Mouse (Mus musculus): ENCODE data around the gene Gphn. TPM values are rescaled to one million over a fixed set of nuclear protein-coding genes. Genes with fewer than 3 reads are reported as not detected.

The Gphn gene
- polyA plus RNA-seq, 1 experiment from 2014 or later = 6.3 TPM

DNA sequence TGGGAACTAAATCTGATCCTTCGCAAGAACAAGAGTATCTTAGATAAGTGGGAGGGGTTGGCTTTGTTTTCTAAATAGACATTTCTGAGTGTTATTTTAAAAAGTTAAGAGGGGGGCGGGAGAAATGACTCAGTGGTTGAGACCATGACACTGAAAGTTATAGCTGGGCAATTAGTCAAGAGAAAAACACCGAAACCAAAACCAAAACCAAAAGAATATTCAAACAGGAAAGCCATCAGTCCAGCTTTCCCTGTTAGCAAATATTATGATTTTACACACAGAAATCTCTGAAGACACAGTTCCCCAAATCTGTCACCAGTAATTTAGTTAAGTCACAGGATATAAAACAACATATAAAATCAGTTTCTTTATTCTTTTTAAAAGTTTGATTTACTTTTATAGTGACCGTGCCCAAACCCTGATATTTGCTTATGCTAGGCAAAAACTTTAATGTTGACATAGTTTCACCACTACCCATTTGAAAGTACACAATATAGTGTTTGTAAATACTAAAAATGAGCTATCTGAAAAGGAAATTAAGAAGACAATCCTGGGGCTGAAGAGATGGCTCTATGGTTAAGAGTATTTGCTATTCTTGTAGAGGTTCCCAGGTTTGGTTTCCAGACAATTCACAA, 6.9 kb upstream of the Gphn start:
- no peak overlapping the region for H3K4me3 ChIP-seq (ENCODE audit: low read depth, low read length)
- ATAC-seq (ENCODE audit: low read depth) = no peak

DNA sequence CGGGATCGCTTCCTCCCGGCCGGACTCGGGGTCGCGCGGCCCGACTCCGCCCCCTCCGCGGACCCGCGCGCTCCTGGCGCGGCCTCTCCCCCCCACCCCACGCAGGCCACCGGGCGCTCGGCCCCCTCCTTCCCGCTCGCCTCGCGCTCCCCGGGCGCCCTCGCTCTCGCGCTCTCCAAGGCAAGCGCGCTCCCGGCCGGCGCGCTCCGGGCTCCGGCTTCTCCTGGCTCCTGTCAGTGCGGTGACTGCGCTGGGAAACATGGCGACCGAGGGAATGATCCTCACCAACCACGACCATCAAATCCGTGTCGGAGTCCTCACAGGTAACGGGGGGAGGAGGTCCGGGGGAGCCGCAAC, 318 bp downstream of the Gphn start:
- Histone ChIP-seq H3K4me1 (ENCODE audit: control insufficient read depth, low read depth, low read length) (no peaks in the 10 kb centered on the region), H3K9ac (ENCODE audit: low read depth, low read length) (peak overlapping the region; percentile 78)
- under 1% methylated on average over 40 of the region's 48 CpGs for WGBS (ENCODE audit: insufficient replicate concordance)

More for the DNA sequence above, 6.9 kb upstream of the Gphn start:
- Histone ChIP-seq H3K4me2 (ENCODE audit: low read depth, low read length) (no peak overlapping the region), H3K27me3 (ENCODE audit: control insufficient read depth, insufficient read depth, low read depth, low read length) (no peaks in the 10 kb centered on the region), H3K9ac (ENCODE audit: low read depth, low read length) (no peak overlapping the region), H3K9me3 (replicated peaks; ENCODE audit: control insufficient read depth, low read length) (no peaks in the 10 kb centered on the region), H3K27ac (ENCODE audit: low read length) (no peak overlapping the region), H3K4me1 (ENCODE audit: control insufficient read depth, low read depth, low read length) (no peaks in the 10 kb centered on the region), H3K36me3 (ENCODE audit: control insufficient read depth, insufficient read depth) (no peaks in the 10 kb centered on the region)
- 62% methylated on average over 4 of the region's 4 CpGs for WGBS (ENCODE audit: insufficient replicate concordance)

DNA sequence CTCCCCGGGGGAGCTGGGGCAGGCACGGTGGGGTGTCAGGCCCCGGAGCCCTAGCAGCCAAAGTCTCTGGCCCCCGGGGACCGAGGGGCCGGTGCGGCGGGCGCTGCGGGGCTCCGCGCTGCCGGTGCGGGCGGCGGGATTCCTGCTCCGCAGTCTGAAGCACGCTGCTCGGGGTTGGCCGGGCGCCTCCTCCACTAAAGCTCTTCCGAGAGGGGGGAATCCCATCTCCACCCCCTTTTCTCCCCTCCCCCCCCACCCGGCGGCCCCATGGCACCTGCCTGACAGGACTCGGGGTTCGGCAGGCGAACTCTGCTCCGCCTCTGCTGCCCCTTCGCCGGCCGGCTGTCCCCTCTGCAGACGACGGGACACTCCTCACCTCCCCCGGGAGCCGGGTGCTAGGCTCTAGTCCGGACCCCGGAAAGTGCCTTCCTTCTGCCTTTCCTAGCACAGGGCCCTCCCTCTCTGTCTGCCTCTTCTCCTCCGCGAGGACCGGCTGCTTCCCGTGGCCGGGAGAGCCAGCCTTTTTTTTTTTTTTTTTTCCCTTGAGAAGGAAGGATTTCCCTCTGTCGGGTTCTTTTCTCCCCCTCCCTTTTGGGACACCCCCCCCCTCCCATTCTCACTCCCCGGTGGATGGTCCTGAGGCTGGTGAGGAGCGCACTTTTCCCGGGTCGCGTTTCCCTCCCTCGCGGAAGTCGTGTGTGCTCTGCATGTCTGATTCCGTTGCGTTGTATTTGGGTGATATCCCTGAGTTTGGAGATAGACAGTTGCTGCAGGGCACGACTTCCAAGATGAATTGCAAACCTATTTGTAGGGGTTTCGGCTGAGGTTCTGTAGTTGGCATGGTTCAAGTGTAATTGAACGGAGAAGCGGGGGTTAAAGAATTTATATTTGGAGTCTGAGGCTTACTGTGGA, 1.1 kb downstream of the Gphn start:
- Histone ChIP-seq H3K4me1 (ENCODE audit: control insufficient read depth, low read depth, low read length) (no peaks in the 10 kb centered on the region), H3K36me3 (ENCODE audit: control insufficient read depth, insufficient read depth) (no peaks in the 10 kb centered on the region), H3K9me3 (replicated peaks; ENCODE audit: control insufficient read depth, low read length) (no peaks in the 10 kb centered on the region), H3K9ac (ENCODE audit: low read depth, low read length) (peak overlapping the region; percentile 78), H3K4me2 (ENCODE audit: low read depth, low read length) (peak overlapping the region; percentile 88), H3K27me3 (ENCODE audit: control insufficient read depth, insufficient read depth, low read depth, low read length) (no peaks in the 10 kb centered on the region), H3K27ac (ENCODE audit: low read length) (peak overlapping the region; percentile 92), H3K4me3 (ENCODE audit: low read depth, low read length) (peak overlapping the region; percentile 86)
- 0 out of 2 replicates have a peak, but pooled peaks have one; percentile 4 for ATAC-seq (ENCODE audit: low read depth)
- WGBS (ENCODE audit: insufficient replicate concordance) = 1% methylated on average over 51 of the region's 57 CpGs

More for the DNA sequence above, 318 bp downstream of the Gphn start:
- peak overlapping the region; percentile 86 for H3K4me3 ChIP-seq (ENCODE audit: low read depth, low read length)
- H3K9me3 ChIP-seq (replicated peaks; ENCODE audit: control insufficient read depth, low read length) = no peaks in the 10 kb centered on the region
- no peaks in the 10 kb centered on the region for H3K27me3 ChIP-seq (ENCODE audit: control insufficient read depth, insufficient read depth, low read depth, low read length)
- H3K36me3 ChIP-seq (ENCODE audit: control insufficient read depth, insufficient read depth) = no peaks in the 10 kb centered on the region
- H3K4me2 ChIP-seq (ENCODE audit: low read depth, low read length) = peak overlapping the region; percentile 88
- peak overlapping the region; percentile 92 for H3K27ac ChIP-seq (ENCODE audit: low read length)
- ATAC-seq (ENCODE audit: low read depth) = peak; percentile 74

DNA sequence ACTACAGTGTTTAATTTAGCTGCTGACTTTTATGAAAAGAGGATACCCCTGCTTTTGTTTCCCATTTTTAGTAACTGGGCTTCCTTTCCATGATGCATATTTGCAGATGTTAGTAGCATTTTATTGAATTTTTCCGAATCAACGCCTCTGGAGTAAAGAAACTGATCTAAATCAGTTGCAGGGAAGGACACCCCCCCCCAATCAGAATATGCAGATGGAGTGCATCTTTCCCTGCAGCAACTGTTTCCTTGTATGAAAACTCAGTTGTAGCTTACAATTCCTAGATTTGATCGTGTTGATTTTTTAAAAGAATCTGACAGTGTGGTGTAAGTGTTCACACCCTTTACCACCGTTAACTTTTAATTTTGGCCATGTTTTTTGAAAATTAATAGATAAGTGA, 2.0 kb downstream of the Gphn start:
- no peak for ATAC-seq (ENCODE audit: low read depth)
- no peaks in the 10 kb centered on the region for H3K36me3 ChIP-seq (ENCODE audit: control insufficient read depth, insufficient read depth)
- H3K9ac ChIP-seq (ENCODE audit: low read depth, low read length) = no peak overlapping the region
- no peaks in the 10 kb centered on the region for H3K27me3 ChIP-seq (ENCODE audit: control insufficient read depth, insufficient read depth, low read depth, low read length)
- peak overlapping the region; percentile 88; the same call in 1 of the 2 replicates for H3K4me2 ChIP-seq (ENCODE audit: low read depth, low read length)
- no peaks in the 10 kb centered on the region for H3K4me1 ChIP-seq (ENCODE audit: control insufficient read depth, low read depth, low read length)
- no peaks in the 10 kb centered on the region for H3K9me3 ChIP-seq (replicated peaks; ENCODE audit: control insufficient read depth, low read length)
- 51% methylated on average over 4 of the region's 4 CpGs for WGBS (ENCODE audit: insufficient replicate concordance)
- no peak overlapping the region for H3K27ac ChIP-seq (ENCODE audit: low read length)
- H3K4me3 ChIP-seq (ENCODE audit: low read depth, low read length) = no peak overlapping the region

DNA sequence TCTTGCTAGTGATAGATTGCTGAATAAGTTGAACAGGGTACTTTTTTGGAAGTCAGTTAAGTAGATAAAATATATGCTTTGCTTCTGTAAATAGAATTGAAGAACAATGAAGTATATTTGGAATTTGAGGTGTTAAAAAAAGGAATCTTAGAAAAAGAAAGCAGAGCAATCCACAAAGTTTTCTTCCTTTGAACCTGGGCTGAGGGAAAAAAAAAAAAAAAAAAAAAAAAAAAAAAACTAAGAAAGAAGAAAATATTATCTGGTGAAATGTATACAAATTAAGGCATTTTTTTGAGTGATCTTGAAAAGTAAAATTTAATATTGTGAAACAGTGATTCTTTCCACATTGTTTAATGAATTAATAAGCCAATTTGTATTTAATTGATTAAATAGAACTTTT, 6.4 kb downstream of the Gphn start:
- H3K4me1 ChIP-seq (ENCODE audit: control insufficient read depth, low read depth, low read length) = no peaks in the 10 kb centered on the region
- H3K9me3 ChIP-seq (replicated peaks; ENCODE audit: control insufficient read depth, low read length) = no peaks in the 10 kb centered on the region
- H3K36me3 ChIP-seq (ENCODE audit: control insufficient read depth, insufficient read depth) = no peaks in the 10 kb centered on the region
- no peak overlapping the region for H3K4me2 ChIP-seq (ENCODE audit: low read depth, low read length)
- ATAC-seq (ENCODE audit: low read depth) = no peak
- H3K4me3 ChIP-seq (ENCODE audit: low read depth, low read length) = no peak overlapping the region
- no peaks in the 10 kb centered on the region for H3K27me3 ChIP-seq (ENCODE audit: control insufficient read depth, insufficient read depth, low read depth, low read length)
- H3K27ac ChIP-seq (ENCODE audit: low read length) = no peak overlapping the region
- H3K9ac ChIP-seq (ENCODE audit: low read depth, low read length) = no peak overlapping the region

DNA sequence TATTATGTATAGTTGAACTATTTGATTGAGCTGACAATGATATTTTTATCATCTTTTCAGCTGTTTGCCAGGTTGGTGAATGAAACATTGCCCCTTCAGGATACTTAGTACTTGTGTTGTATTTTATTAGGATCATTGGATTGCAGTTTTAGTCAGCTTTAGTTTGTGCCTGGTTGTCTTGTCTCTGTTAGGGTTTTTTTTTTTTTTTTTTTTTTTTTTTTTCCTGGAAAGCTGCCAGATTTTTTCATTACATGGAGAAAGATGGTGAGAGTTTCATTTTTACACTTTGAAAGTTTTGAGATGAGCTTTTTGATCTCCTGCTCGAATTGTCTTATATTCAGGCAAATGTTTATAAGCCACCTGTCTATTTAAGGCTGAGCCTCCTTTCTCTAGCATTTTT, 22.2 kb downstream of the Gphn start:
- no peaks in the 10 kb centered on the region for H3K4me1 ChIP-seq (ENCODE audit: control insufficient read depth, low read depth, low read length)
- no peaks in the 10 kb centered on the region for H3K27me3 ChIP-seq (ENCODE audit: control insufficient read depth, insufficient read depth, low read depth, low read length)
- no peak for ATAC-seq (ENCODE audit: low read depth)
- no peaks in the 10 kb centered on the region for H3K36me3 ChIP-seq (ENCODE audit: control insufficient read depth, insufficient read depth)
- no peak overlapping the region for H3K4me3 ChIP-seq (ENCODE audit: low read depth, low read length)
- no peak overlapping the region for H3K9ac ChIP-seq (ENCODE audit: low read depth, low read length)
- no peaks in the 10 kb centered on the region for H3K9me3 ChIP-seq (replicated peaks; ENCODE audit: control insufficient read depth, low read length)
- no peak overlapping the region for H3K4me2 ChIP-seq (ENCODE audit: low read depth, low read length)
- WGBS (ENCODE audit: insufficient replicate concordance) = 41% methylated on average over 1 of the region's 1 CpGs
- no peak overlapping the region for H3K27ac ChIP-seq (ENCODE audit: low read length)

DNA sequence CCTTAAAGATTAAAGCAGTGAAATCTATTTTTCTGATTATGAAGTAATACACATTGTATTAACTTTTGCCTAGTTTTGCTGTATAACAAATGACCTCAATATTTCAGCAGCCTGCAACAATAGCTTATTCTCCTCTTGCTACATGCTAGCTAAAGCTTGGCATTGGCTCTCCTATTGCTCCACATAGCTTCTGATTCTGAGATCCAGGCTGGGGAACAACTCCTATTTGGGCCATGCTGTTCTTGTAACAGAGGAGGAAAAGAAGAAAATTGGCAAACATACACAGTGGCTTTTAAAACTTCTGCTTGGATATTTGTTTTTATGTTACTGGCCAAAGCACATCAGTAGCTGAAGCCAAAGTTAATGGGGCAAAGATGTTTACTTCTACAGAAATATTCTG, 23.0 kb downstream of the Gphn start:
- Histone ChIP-seq H3K9ac (ENCODE audit: low read depth, low read length) (no peak overlapping the region), H3K27me3 (ENCODE audit: control insufficient read depth, insufficient read depth, low read depth, low read length) (no peaks in the 10 kb centered on the region), H3K9me3 (replicated peaks; ENCODE audit: control insufficient read depth, low read length) (no peaks in the 10 kb centered on the region), H3K4me2 (ENCODE audit: low read depth, low read length) (no peak overlapping the region), H3K4me3 (ENCODE audit: low read depth, low read length) (no peak overlapping the region), H3K36me3 (ENCODE audit: control insufficient read depth, insufficient read depth) (no peaks in the 10 kb centered on the region), H3K27ac (ENCODE audit: low read length) (no peak overlapping the region), H3K4me1 (ENCODE audit: control insufficient read depth, low read depth, low read length) (no peaks in the 10 kb centered on the region)
- ATAC-seq (ENCODE audit: low read depth) = no peak

DNA sequence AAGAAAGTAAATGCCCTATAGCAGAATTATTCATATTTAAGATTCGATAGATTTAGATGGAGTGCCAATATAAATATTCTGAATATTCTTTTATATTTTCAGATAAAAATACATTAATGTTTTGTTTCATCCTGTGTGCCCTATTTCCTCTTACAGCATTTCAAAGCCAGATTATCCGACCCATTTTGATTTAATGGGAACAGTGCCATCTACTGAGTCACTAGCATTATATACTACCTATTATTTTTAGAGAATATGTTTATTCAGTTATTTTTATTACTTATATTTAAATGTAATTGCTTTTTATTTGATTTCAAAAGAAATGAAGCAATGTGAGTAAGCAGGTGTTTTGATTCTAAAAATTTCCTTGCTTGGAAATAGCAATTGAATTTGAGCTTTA, 51.2 kb downstream of the Gphn start:
- no peak for ATAC-seq (ENCODE audit: low read depth)
- Histone ChIP-seq H3K9me3 (replicated peaks; ENCODE audit: control insufficient read depth, low read length) (no peaks in the 10 kb centered on the region), H3K4me1 (ENCODE audit: control insufficient read depth, low read depth, low read length) (no peaks in the 10 kb centered on the region), H3K4me2 (ENCODE audit: low read depth, low read length) (no peak overlapping the region), H3K9ac (ENCODE audit: low read depth, low read length) (no peak overlapping the region), H3K36me3 (ENCODE audit: control insufficient read depth, insufficient read depth) (no peaks in the 10 kb centered on the region), H3K4me3 (ENCODE audit: low read depth, low read length) (no peak overlapping the region), H3K27me3 (ENCODE audit: control insufficient read depth, insufficient read depth, low read depth, low read length) (no peaks in the 10 kb centered on the region), H3K27ac (ENCODE audit: low read length) (no peak overlapping the region)
- WGBS (ENCODE audit: insufficient replicate concordance) = 61% methylated on average over 2 of the region's 2 CpGs

DNA sequence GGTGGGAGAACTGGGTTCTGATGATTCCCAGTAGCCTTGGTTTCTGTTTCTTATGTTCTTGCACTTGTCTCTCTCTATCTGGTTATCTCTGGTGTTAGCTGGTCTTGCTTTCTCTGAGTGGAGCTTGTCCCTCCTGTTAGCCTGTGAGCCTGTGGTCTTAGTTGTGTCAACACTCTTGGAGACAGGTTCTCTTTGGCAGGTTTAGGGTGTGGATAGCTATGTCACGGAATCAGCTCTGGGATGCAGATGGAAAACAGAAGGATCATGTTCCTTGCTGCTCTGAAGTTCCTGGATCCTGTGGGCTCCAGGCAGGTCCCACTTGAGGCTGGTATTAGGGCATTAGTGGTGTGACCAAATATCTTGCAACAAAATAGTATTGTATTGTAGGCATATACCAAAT, 64.2 kb downstream of the Gphn start:
- Histone ChIP-seq H3K27ac (ENCODE audit: low read length) (no peak overlapping the region), H3K4me3 (ENCODE audit: low read depth, low read length) (no peak overlapping the region), H3K27me3 (ENCODE audit: control insufficient read depth, insufficient read depth, low read depth, low read length) (no peaks in the 10 kb centered on the region), H3K9me3 (replicated peaks; ENCODE audit: control insufficient read depth, low read length) (no peaks in the 10 kb centered on the region), H3K9ac (ENCODE audit: low read depth, low read length) (no peak overlapping the region), H3K36me3 (ENCODE audit: control insufficient read depth, insufficient read depth) (no peaks in the 10 kb centered on the region), H3K4me1 (ENCODE audit: control insufficient read depth, low read depth, low read length) (no peaks in the 10 kb centered on the region), H3K4me2 (ENCODE audit: low read depth, low read length) (no peak overlapping the region)
- ATAC-seq (ENCODE audit: low read depth) = no peak
- 74% methylated on average over 1 of the region's 1 CpGs for WGBS (ENCODE audit: insufficient replicate concordance)
